Mouse (Mus musculus) inflammation-experienced regulatory T-cells, adult 6 months (primary cell): Measurements from ENCODE around the gene Thsd4. TPM values are rescaled to one million over a fixed set of nuclear protein-coding genes. Genes with fewer than 3 reads are reported as not detected.

Source experiments
- ATAC-seq: one replicate; pipeline ENCODE4 v1.8.0; 2017
- polyA plus RNA-seq, 3 experiments: library from polyadenylated mRNA; unstranded; fragments of 100-300 nt; shearing (Covaris generic); gene quantifications; one replicate each; pipeline ENCODE4 v1.2.1; 2017

Gene Thsd4
- not detected for polyA plus RNA-seq

- ATAC-seq, result no peak
Observed at GRCm38 (mm10) chr9:60521806-60522264, at the start of gene Thsd4. Thsd4 (minus strand) TSS chr9:60522046.

- ATAC-seq, result no peak
Observed at GRCm38 (mm10) chr9:60571041-60571440, 49.2 kb upstream of the Thsd4 start.

GRCm38 (mm10) chr9:60569366-60569765 lies 47.5 kb upstream of the Thsd4 start:
- ATAC-seq, result no peak

- ATAC-seq, result no peak
Observed at GRCm38 (mm10) chr9:60563809-60564208, 42.0 kb upstream of the Thsd4 start.

GRCm38 (mm10) chr9:60562443-60563371 lies 40.9 kb upstream of the Thsd4 start:
- ATAC-seq, result no peak

- no peak for ATAC-seq
Observed at GRCm38 (mm10) chr9:60561641-60562289, 39.9 kb upstream of the Thsd4 start.

- ATAC-seq, result no peak
Observed at GRCm38 (mm10) chr9:60558507-60558906, 36.7 kb upstream of the Thsd4 start.

GRCm38 (mm10) chr9:60551238-60551637 lies 29.4 kb upstream of the Thsd4 start:
- no peak for ATAC-seq

GRCm38 (mm10) chr9:60548182-60548581 lies 26.3 kb upstream of the Thsd4 start:
- ATAC-seq, result no peak

- no peak for ATAC-seq
Observed at GRCm38 (mm10) chr9:60546169-60546568, 24.3 kb upstream of the Thsd4 start.

GRCm38 (mm10) chr9:60545361-60546096 lies 23.7 kb upstream of the Thsd4 start:
- ATAC-seq, result no peak

- ATAC-seq, result no peak
Observed at GRCm38 (mm10) chr9:60543422-60544015, 21.7 kb upstream of the Thsd4 start.

- no peak for ATAC-seq
Observed at GRCm38 (mm10) chr9:60530310-60530709, 8.5 kb upstream of the Thsd4 start.

GRCm38 (mm10) chr9:60529348-60530243 lies 7.8 kb upstream of the Thsd4 start:
- ATAC-seq, result no peak

GRCm38 (mm10) chr9:60528269-60528668 lies 6.4 kb upstream of the Thsd4 start:
- ATAC-seq, result no peak

- ATAC-seq, result no peak
Observed at GRCm38 (mm10) chr9:60527836-60528235, 6.0 kb upstream of the Thsd4 start.

- no peak for ATAC-seq
Observed at GRCm38 (mm10) chr9:60527051-60527450, 5.2 kb upstream of the Thsd4 start.

- ATAC-seq, result no peak
Observed at GRCm38 (mm10) chr9:60526195-60526594, 4.3 kb upstream of the Thsd4 start.

GRCm38 (mm10) chr9:60521143-60521542 lies 703 bp downstream of the Thsd4 start:
- ATAC-seq, result no peak

GRCm38 (mm10) chr9:60519601-60520000 lies 2.2 kb downstream of the Thsd4 start:
- ATAC-seq, result no peak

- ATAC-seq, result no peak
Observed at GRCm38 (mm10) chr9:60518216-60518615, 3.6 kb downstream of the Thsd4 start.

GRCm38 (mm10) chr9:60517148-60517547 lies 4.7 kb downstream of the Thsd4 start:
- no peak for ATAC-seq
